Mouse (Mus musculus): ENCODE data around the gene Gad2.
"Not testable (repeated sequence)": the region's sequence is repeated elsewhere in the genome, so short reads cannot be mapped to it uniquely, and the experiment has no call there.

Gene Gad2

DNA sequence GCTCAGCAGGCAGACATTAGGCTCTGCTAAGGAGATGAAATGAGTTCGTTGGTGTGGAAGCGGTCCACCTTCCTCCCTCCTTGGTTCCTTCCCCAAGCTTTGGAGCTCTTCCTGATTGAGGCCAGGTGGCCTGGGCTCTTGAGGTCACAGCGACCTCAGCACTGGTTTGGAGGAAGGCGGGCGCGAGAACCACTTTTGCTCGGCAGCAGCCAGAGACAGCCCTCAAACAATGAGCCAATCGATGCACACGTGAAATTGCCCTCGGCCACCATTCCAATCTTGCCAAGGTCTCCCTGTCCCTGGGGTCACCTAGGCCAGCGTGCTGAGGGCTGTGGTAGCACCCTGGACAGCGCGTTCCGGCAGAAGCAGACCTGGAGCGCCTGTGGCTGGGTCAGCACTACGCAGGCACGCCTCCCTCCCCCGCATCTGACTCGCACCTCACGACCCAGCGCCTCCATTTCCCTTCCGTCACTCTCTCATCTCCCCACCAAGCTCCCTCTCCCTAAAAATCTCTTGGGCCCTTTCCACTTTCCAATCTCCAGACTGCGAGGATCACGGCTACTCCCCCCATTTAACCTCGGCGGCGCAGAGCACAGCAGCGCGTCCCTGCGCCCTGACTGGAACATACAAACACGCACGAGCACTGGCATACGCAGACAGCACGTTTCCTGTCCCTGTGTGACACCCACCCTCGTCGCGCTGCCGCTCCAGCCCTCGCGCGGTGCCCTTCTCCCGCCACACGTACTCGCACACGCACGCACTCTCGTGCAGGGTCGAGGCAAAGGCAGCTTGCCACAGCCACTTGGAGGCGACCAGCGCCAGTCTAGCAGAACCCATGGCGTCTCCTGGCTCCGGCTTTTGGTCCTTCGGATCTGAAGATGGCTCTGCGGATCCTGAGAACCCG, at the start of gene Gad2:
TSS of gene Gad2 (plus strand) at position 378 of the 904 bp plus-strand sequence.
- no peak for DNase-seq (ENCODE audit: low read depth, low spot score)

DNA sequence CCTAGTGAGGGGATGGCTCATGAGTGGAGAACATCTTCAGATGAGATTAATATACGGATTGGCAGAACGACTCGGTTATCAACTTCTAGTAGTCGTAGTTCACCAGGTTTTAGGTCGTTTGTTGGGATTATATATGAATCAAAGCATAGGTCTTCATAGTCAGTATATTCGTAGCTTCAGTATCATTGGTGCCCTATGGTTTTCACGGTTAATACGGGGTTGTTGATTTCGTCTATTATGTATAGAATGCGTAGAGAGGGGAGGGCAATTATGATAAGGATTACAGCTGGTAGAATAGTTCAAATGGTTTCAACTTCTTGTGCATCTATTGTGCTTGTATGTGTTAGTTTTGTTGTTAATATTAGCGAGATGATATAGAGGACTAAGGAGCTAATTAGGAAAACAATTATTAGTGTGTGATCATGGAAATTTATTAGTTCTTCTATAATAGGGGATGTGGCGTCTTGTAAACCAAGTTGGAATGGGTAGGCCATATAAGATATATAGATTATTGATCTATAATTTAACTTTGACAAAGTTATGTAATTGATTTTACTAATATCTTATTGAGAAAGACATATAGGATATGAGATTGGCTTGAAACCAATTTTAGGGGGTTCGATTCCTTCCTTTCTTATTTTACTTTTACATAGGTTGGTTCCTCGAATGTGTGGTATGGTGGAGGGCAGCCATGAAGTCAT, 34.4 kb upstream of the Gad2 start:
- not testable (repeated sequence) for DNase-seq (ENCODE audit: low read depth, low spot score)

DNA sequence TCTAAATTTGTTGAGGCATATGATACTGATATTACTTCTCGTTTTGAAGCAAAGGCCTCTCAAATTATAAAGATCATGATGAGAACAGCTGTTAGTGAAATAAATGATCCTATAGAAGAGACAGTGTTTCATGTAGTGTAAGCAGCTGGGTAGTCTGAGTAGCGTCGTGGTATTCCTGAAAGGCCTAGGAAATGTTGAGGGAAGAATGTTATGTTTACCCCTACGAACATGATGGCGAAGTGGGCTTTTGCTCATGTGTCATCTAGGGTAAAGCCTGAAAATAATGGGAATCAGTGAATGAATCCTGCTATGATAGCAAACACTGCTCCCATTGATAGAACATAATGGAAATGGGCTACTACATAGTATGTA, 33.8 kb upstream of the Gad2 start:
- peak; percentile 1 for DNase-seq (ENCODE audit: low read depth, low spot score)

DNA sequence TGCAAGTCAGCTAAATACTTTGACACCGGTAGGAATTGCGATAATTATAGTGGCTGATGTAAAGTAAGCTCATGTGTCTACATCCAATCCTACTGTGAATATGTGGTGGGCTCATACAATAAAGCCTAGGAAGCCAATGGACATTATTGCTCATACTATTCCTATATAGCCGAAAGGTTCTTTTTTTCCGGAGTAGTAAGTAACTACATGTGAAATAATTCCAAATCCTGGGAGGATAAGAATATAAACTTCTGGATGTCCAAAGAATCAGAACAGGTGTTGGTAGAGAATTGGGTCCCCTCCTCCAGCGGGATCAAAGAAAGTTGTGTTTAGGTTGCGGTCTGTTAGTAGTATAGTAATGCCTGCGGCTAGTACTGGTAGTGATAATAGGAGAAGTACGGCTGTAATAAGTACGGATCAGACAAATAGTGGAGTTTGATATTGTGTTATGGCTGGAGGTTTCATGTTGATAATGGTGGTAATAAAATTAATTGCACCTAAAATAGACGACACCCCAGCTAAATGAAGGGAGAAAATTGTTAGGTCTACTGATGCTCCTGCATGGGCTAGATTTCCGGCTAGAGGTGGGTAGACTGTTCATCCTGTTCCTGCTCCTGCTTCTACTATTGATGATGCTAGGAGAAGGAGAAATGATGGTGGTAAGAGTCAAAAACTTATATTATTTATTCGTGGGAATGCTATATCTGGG, 33.2 kb upstream of the Gad2 start:
- not testable (repeated sequence) for DNase-seq (ENCODE audit: low read depth, low spot score)

DNA sequence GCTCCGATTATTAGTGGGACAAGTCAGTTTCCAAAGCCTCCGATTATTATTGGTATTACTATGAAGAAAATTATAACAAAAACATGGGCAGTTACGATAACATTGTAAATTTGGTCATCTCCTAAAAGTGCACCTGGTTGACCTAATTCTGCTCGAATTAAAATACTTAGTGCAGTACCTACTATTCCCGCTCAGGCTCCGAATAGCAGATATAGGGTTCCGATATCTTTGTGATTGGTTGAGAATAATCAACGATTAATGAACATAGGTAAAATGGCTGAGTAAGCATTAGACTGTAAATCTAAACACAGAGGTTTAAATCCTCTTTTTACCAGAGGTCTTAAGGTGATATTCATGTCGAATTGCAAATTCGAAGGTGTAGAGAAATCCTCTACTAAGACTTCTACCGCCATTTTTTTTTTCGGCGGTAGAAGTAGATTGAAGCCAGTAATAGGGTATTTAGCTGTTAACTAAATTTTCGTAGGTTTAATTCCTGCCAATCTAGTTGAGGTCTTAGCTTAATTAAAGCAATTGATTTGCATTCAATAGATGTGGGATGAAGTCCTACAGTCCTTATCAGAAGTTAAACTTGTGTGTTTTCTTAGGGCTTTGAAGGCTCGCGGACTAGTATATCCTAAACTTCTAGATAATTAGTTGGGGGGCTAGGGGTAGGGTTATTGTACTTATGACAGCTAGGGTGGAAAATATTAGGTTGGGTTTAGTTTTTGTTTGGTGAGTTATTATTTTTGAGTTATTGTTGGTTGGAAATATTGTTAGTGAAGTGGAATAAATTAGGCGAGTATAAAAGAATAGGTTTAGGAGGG, 32.4 kb upstream of the Gad2 start:
- DNase-seq (ENCODE audit: low read depth, low spot score), result not testable (repeated sequence)

DNA sequence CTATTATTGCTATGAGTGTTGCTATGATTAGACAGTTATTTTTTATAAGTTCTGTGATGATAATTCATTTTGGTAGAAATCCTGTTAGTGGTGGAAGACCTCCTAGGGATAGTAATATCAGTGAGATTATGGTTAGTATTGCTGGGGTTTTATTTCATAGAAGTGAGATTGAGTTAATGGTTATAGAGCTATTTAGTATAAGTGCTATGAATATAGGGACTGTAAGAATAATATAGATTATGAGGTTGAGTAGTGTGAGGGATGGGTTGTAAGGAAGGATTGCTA, 31.9 kb upstream of the Gad2 start:
- no peak for DNase-seq (ENCODE audit: low read depth, low spot score)

DNA sequence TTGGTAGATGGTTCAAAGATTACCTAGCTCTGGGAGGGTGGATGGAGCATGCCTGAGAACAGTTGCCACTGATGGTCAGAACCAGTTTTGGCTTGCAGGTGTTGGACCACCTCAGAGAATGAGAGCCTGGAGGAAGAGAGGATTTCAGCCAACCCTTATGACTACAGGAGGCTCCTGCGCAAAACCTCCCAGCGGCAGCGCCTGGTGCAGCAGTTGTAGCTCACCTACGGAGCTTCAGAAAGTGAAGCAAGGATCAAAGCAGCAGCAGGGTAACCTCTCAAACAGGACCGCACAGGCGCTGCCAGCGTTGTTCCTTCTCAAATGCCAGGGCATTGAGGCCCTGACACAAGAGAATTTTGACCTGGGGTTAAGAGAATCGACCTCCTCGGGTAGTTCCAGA, 4.1 kb upstream of the Gad2 start:
- no peak for DNase-seq (ENCODE audit: low read depth, low spot score)

DNA sequence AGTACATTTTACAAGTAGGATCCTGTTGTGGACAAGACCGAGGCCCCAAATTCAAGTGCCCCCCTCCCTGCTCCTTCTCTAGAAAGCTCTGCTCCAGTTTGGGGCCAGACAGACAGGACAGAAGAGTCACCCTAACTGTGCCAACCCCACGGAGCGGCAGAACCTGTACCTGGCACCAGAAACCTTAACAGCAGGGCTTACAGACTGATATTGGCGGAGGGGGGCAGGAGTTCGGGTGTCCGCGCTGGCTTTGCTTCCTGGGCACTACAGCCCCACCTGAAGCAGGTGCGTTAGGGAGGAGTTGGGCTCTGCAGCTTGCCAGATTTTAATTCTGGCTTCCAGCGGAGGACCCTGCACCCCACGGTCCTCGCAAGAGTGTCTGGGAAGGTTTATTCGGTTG, 2.6 kb upstream of the Gad2 start:
- DNase-seq (ENCODE audit: low read depth, low spot score), result no peak

DNA sequence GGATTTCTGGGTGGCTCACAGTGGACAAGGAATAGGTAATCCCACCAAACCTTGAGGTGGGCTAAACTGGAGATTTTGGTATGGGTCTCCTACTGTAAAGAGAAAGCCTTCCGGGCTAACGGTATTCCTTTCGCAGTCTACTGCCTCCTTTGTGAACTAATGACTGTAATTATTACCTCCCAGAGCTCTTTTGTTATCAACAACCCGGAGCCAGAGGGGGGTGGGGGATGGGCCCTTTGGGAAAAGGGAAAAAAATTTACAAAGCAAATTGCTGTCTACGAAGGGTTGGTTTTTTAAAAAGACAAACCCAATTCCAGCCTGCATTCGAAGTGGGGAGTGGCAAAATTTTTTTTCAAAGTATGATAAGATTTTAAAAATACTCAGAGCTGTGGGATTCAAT, 2.0 kb upstream of the Gad2 start:
- DNase-seq (ENCODE audit: low read depth, low spot score), result no peak

DNA sequence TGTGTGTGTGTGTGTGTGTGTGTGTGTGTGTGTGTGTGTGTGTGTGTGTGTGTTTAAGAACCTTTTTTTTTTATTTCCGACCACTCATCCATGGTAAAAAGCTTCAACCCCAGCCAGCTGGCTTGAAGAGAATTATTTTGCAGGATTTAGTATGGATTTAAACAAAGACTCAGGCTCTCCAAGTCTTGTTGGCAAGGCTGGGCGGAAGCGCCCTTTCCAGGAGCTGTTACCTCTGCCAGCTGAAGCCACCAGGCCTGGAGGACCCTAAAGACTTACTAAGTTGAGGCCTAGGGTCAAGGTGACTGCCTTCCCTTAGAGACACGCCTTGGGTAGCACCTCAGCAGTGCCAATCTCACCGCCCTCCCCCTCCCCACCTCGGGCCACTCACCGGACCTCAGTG, 1.5 kb upstream of the Gad2 start:
- DNase-seq (ENCODE audit: low read depth, low spot score), result no peak

DNA sequence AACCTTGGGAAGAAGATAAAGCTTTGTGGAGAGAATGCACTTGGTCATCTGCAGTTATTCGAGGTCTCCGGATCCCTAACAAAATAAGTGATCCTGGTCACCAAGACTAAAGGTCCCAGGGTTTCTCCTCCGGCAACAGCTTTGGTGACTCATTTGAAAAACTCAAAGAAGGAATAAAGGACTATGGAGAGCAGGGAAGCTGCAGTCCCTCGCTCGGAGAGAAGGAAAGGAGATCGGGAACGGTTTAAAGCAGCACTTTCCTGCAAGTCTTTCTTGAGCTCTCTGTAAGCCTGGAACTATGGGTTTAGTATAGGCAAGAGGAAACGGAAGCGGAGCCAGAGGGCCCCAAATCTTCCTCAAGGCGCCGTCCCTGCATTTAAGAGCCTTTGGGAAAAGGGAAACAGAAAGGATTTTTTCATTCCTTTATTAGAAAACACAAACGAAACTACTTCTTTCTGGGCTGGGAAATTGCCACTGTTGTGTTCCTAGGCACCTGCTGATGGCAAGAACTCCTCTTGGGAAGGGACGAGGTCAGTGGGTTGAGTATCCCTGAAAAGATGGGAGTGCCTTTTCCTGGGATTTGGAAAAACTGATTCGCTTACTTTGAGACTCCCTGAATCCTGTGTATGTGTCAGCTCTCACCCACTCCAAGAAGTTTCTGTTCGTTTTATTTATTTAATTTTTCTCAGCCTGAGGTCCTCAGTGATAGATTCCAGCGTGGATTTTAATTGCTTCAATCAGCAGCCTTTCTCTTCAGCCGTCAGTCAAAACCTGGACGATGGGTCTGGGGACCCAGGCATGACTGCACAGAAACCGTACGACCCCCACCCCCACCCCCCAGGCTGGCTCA, 802 bp upstream of the Gad2 start:
- DNase-seq (ENCODE audit: low read depth, low spot score), result no peak

DNA sequence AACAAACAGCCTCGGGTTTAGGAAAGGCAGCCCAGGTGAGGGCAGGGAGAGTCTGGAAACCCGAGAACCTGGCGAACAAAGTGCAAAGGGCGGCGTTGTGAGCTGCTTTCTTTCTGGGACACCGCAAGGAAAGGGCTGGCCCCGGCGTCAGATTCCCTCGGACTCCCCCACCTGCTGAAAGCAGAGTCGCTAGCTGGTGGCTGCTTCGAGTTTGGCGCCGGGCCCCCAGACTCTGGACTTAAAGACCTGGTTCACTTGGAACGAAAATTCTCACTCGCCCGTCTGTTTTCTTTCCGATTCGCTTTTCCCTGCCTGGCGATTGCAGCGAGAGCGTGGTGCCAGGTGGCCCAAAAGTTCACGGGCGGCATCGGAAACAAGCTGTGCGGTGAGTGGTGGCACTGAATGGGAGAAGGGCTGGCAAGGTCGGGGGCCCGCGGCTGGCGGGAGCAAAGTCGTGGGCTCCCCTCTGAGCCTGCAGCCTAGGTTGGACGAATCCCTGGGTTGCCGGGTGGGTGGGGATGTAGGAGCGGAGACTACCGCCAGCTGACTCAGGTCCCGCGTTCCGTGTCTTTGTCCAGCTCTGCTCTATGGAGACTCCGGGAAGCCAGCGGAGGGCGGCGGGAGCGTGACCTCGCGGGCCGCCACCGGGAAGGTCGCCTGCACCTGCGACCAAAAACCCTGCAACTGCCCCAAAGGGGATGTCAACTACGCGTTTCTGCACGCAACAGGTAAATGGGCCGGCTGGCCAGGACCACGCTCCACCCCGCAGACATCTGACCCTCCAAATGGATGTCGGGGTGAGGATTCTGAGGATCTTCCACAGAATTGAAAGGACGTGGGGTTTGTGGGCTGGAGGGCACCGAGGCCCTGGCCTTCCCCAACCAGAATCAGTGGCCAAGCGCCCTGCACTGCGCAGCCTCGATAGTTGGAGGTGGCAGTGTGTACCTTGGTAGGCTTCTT, 1.4 kb downstream of the Gad2 start:
- no peak for DNase-seq (ENCODE audit: low read depth, low spot score)

DNA sequence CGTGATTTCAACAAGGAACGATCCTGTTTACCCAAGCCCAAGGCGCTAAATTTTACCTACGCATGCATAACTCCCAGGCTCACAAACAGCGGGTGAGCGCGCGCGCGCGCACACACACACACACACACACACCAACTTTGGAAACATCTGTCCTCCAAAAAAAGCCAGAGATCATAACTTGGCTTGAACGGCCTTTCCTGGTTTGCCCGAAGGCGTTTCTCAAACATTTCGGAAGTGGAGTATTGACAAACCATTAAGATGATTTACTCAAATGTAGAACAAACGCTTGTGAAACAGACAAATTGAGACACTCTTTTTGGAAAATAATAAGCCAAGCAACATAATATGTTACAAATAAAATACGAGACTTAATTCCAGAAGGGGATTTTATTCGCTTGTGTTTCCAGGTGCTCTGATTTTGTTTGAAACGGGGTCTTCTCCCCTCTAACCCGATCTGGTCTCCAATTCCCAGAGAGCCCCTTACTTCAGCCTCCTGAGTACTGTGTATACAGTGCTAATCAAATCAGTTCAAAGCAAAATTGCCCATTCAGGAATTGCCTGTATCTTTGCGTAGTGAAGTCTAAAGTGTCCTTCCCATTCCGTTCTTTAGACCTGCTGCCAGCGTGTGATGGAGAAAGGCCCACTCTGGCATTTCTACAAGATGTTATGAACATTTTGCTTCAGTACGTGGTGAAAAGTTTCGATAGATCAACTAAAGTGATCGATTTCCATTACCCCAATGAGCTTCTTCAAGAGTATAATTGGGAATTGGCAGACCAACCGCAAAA, 2.4 kb downstream of the Gad2 start:
- no peak for DNase-seq (ENCODE audit: low read depth, low spot score)

DNA sequence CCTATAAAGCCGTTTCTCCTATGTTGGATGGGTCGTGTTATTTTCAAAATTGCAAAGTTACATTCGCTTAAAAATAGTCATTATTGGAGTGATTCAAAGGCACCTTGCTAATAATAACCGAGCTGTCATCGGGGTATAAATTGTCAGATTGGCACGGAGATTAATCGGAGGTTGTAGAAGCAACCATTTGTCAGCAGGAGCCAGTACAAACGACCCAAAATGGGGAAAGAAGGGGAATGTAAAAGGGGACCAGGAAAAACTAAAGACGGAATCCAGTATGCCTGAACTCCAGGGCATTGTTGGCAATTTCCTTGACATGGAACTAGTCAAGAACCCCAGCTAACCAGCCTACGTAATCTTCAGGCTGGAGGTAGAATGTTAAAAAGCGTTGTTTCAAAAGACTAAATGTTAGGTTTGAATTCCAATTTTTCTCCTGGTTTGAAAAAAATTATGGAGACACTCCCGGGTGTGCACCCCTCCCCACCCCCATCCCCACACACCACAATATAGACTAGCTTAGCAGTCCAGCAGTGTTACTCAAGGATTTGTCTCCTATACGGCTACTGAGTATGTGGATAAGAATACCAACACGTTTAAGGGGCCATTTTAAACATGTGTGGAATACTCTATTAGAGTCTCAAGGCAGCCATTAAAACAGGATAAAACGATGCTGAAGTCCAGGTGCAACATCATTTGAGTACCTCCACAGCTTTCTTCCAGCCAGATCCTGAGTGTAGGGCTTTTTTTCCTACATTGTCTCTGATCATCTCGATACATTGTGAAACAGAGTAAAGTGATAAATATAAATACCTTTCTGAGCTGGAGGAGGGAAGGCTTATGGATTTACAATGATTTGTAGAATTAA, 3.3 kb downstream of the Gad2 start:
- no peak for DNase-seq (ENCODE audit: low read depth, low spot score)

DNA sequence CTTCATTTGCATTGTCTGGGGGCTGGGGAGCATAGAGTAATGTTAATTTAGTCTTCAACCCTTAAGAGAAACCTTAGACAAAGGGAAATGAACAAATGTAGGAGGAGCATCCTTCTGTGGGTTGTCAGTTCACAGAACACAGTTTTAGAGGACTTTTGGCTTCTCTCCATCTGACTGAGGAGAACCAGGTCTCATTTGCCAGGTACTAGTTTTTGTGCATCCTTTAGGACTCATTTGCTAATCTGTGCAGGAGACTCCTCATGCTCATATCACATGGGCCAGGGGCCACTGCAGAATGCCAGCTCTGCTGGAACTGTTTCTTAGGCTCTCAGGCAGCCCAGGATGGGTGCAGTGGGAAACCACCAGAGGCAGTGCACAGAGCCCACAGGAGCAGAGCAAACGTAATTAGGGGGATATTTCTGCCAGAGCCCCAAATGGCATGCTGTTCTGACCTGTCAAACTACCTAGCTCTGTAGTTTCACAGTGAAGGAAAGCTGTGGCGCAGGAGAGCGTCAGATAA, 5.2 kb downstream of the Gad2 start:
- no peak for DNase-seq (ENCODE audit: low read depth, low spot score)

DNA sequence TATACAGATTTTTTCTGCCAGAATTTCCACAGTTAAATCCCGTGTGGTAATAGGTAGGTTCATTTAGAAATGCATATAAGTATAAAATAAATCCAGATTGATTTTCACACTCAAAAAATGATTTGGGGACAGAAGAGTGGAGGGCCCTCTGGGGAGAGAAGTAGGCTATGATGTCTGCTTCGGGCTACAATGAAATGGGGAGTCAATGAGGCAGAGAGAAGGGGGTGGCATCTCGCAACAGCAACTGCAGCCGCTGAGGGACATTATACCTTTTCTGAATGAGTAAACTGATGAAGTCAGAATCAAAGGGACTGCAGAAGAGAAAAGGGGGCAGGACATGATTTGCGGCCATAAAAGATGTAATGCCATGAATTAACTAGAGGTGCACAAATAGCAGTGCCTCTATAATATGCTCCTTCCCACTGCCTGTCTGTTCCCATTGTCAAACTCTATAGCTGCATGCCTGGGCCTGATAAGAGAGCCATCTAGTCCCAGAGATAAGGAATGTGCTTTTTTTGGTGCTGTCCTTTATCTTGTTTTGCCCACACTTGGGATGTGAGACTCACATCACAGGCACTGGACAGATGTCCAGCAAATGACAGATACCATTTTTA, 5.9 kb downstream of the Gad2 start:
- DNase-seq (ENCODE audit: low read depth, low spot score), result no peak

DNA sequence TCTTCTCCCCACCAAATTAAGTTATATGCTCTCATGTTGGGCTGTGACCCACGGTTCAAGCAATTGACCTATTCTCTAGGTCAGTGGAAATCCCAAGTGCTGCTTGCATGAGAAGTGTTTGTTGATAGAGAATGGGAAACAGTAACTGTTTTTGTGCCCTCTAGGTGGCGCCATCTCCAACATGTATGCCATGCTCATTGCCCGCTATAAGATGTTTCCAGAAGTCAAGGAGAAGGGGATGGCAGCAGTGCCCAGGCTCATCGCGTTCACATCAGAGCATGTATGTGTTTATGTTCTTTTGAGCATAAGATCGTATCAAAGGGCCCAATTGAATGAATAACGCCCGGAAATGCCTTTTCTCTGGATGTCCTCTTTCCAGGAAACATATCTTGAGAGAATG, 12.8 kb downstream of the Gad2 start:
- no peak for DNase-seq (ENCODE audit: low read depth, low spot score)
